Mouse (Mus musculus) lung, embryonic 14.5 days (tissue): ENCODE data around the gene Clec4n. TPM values are rescaled to one million over a fixed set of nuclear protein-coding genes. Genes with fewer than 3 reads are reported as not detected.
"Not testable (repeated sequence)": the region's sequence is repeated elsewhere in the genome, so short reads cannot be mapped to it uniquely, and the experiment has no call there.

Experiments used
- ATAC-seq: fragments of 200-750 bp; cut with Nextera tagmentation; 2 replicates; pipeline ENCODE4 v1.8.0; 2017; ENCODE audit warnings: mild to moderate bottlenecking, moderate TSS enrichment, moderate library complexity; ENCODE audit not compliant: insufficient read depth
- DNase-seq: peaks from one replicate; pipeline ENCODE4 v3.0.0-alpha.2; 2015
- H3K27ac ChIP-seq: fragments of 300-500 bp; sonication (generic); 2 replicates; pipeline ENCODE4 v1.5.1; 2014; ENCODE audit warnings: low read depth, mild to moderate bottlenecking, moderate library complexity
- H3K27me3 ChIP-seq: fragments of 300-500 bp; sonication (generic); 2 replicates; pipeline ENCODE4 v1.6.1; 2014; ENCODE audit warnings: low read length, control low read depth; ENCODE audit not compliant: insufficient read depth
- H3K36me3 ChIP-seq: fragments of 300-500 bp; sonication (generic); 2 replicates; pipeline ENCODE4 v1.6.1; 2014; ENCODE audit warnings: control low read depth; ENCODE audit not compliant: insufficient read depth
- H3K4me1 ChIP-seq: fragments of 300-500 bp; sonication (generic); 2 replicates; pipeline ENCODE4 v1.6.1; 2014; ENCODE audit warnings: antibody characterized with exemption, control low read depth; ENCODE audit not compliant: insufficient read depth
- H3K4me2 ChIP-seq: fragments of 300-500 bp; sonication (generic); 2 replicates; pipeline ENCODE4 v1.6.1; 2014; ENCODE audit warnings: mild to moderate bottlenecking
- H3K4me3 ChIP-seq: fragments of 300-500 bp; sonication (generic); 2 replicates; pipeline ENCODE4 v1.5.1; 2014; ENCODE audit warnings: low read depth, low read length
- H3K9ac ChIP-seq: fragments of 300-500 bp; sonication (generic); 2 replicates; pipeline ENCODE4 v1.6.1; 2014
- H3K9me3 ChIP-seq: fragments of 300-500 bp; sonication (generic); 2 replicates; pipeline ENCODE4 v1.6.1; 2016; ENCODE audit warnings: low read depth, low read length, control low read depth
- CTCF ChIP-seq: IDR thresholded peaks from 2 replicates; pipeline ENCODE4 v1.5.1; 2016; ENCODE audit warnings: antibody characterized with exemption, low read depth
- WGBS: fragments of 180-500 bp; shearing (Covaris S2); extraction: QIAGEN DNeasy Blood & Tissue Kit; methylation state at CpG from one replicate; pipeline ENCODE4 v1.1.7; 2014; 5-methylcytosine and 5-hydroxymethylcytosine counted together
- polyA plus RNA-seq: library from polyadenylated mRNA; unstranded; fragments of >200 nt; fragmentation: Nextera tagmentation; extraction: Ambion mirVana; gene quantifications from 2 replicates; pipeline ENCODE4 v1.2.1, GENCODE M21; 2014

Gene Clec4n
- polyA plus RNA-seq, 1 experiment from 2014 or later = 2.7 TPM

- DNase-seq = no peak
- no peaks in the 10 kb centered on the region for H3K36me3 ChIP-seq
- H3K9ac ChIP-seq = no peak overlapping the region
- H3K9me3 ChIP-seq = no peaks in the 10 kb centered on the region
- H3K27ac ChIP-seq = peak overlapping the region; percentile 18; the same call in 1 of the 2 replicates
- no peaks in the 10 kb centered on the region for H3K4me1 ChIP-seq
- ATAC-seq = peak; percentile 62; the same call in 1 of the 2 replicates
- WGBS = 89% methylated on average over 1 of the region's 1 CpGs
- no peaks in the 10 kb centered on the region for H3K27me3 ChIP-seq
- no peak for TF ChIP-seq CTCF
- H3K4me2 ChIP-seq = no peak overlapping the region
- no peak overlapping the region for H3K4me3 ChIP-seq
These were observed 63.2 kb downstream of the Clec4n start for GRCm38 (mm10) chr6:123292751-123293400.

GRCm38 (mm10) chr6:123293509-123293908 is 63.9 kb downstream of the Clec4n start:
- H3K4me1 ChIP-seq, H3K36me3 ChIP-seq, DNase-seq, H3K27me3 ChIP-seq, H3K9ac ChIP-seq, ATAC-seq, H3K27ac ChIP-seq, H3K4me3 ChIP-seq, H3K4me2 ChIP-seq, H3K9me3 ChIP-seq: not testable (repeated sequence)
- WGBS = 82% methylated on average over 11 of the region's 11 CpGs

Other genes starting within 250 kb of the Clec4n start
- not detected in 2 replicates for gene Clec4a4, start 239.5 kb upstream of the Clec4n start, polyA plus RNA-seq
- not detected in 2 replicates for gene Clec4b1, start 179.9 kb upstream of the Clec4n start, polyA plus RNA-seq
- gene Clec4a2, start 123.4 kb upstream of the Clec4n start, polyA plus RNA-seq = 3.1 and 4.1 TPM in 2 replicates
- gene Clec4b2, start 57.0 kb upstream of the Clec4n start, polyA plus RNA-seq = not detected in 2 replicates
- 0.21 TPM in 1 of 2 replicates, not detected in the other for gene Clec4d, start 32.3 kb downstream of the Clec4n start, polyA plus RNA-seq
- gene Clec4e, start 60.0 kb downstream of the Clec4n start, polyA plus RNA-seq = not detected in 2 replicates
- gene Vmn2r19, start 78.5 kb downstream of the Clec4n start, polyA plus RNA-seq = not detected in 2 replicates
- not detected in 2 replicates for gene Vmn2r20, start 188.3 kb downstream of the Clec4n start, polyA plus RNA-seq